ENCODE assay signal across 8 mouse cellular contexts in the genomic region with DNA sequence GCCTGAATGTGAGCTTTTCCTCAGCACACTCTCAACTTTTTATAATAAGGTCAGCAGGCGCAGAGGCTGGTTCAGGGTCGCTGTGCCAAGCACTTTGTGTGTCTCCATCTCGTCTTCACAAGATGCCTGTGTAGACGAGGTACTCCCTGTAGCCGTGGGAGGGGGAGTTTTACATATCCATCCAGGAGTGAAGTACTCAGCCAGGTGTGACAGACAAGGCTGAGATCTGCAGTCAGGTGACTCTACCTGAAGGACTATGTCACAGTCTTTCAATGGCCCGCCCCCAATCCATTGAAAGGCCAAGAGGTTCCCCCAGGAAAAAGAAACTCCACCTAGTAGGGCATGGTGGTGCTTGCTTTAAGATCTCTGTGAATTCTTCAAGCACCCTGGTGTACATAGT. TPM values are rescaled to one million over a fixed set of nuclear protein-coding genes. Genes with fewer than 3 reads are reported as not detected.
A peak's percentile ranks its signal among the peaks of the same experiment; 100 is the strongest.
DNase-seq lines count a peak whose midpoint lies in the region; ATAC-seq lines count a peak whose summit lies in the region.

No protein-coding gene starts in this region.

- no peaks in the 10 kb centered on the region for H3K27me3 ChIP-seq in lung, embryonic 15.5 days
- no peaks in the 10 kb centered on the region for H3K27me3 ChIP-seq in forebrain, embryonic 12.5 days
- no peaks in the 10 kb centered on the region for H3K27me3 ChIP-seq in limb, embryonic 13.5 days
- no peaks in the 10 kb centered on the region for H3K27me3 ChIP-seq in neural tube, embryonic 15.5 days (replicated peaks)

- DNase-seq in lung, postnatal 10 days, result no peak
- DNase-seq in layer of hippocampus, postnatal 10 days (ENCODE audit: low spot score in 2 of 2), result no peak

- no peaks in the 10 kb centered on the region for H3K36me3 ChIP-seq in lung, embryonic 15.5 days
- H3K36me3 ChIP-seq in forebrain, embryonic 12.5 days (replicated peaks), result peaks cover 3% of the 10 kb centered on the region; the same call in 1 of the 2 replicates
- peaks cover 9% of the 10 kb centered on the region for H3K36me3 ChIP-seq in limb, embryonic 13.5 days
- H3K36me3 ChIP-seq in neural tube, embryonic 15.5 days, result 0 out of 2 replicates have a peak, but pooled peaks cover 2% of the 10 kb centered on the region

- H3K27ac ChIP-seq in lung, embryonic 15.5 days, result peak overlapping the region; percentile 58
- H3K27ac ChIP-seq in forebrain, embryonic 12.5 days, result no peak overlapping the region
- no peak overlapping the region for H3K27ac ChIP-seq in limb, embryonic 13.5 days
- no peak overlapping the region for H3K27ac ChIP-seq in neural tube, embryonic 15.5 days (replicated peaks)

- no peak for ATAC-seq in lung, embryonic 15.5 days (ENCODE audit: borderline replicate concordance, extremely low read depth, low FRiP score, low TSS enrichment)
- ATAC-seq in forebrain, embryonic 12.5 days (ENCODE audit: low FRiP score), result no peak
- no peak for ATAC-seq in limb, embryonic 13.5 days (ENCODE audit: low FRiP score, low read depth)
- no peak for ATAC-seq in neural tube, embryonic 15.5 days (ENCODE audit: low FRiP score)
- no peak for ATAC-seq in megakaryocyte-erythroid progenitor cell, adult 5-6 weeks (replicated peaks; ENCODE audit: low FRiP score, low TSS enrichment, poor library complexity, severe bottlenecking)
- no peak for ATAC-seq in erythroid progenitor cell, adult 5-6 weeks (replicated peaks; ENCODE audit: low FRiP score, poor library complexity, severe bottlenecking)

- peak overlapping the region; percentile 63 for H3K9ac ChIP-seq in lung, embryonic 15.5 days
- H3K9ac ChIP-seq in forebrain, embryonic 12.5 days, result no peak overlapping the region
- H3K9ac ChIP-seq in limb, embryonic 13.5 days, result peak overlapping the region; percentile 74
- H3K9ac ChIP-seq in neural tube, embryonic 15.5 days (replicated peaks), result peak overlapping the region; percentile 44

- H3K9me3 ChIP-seq in lung, embryonic 15.5 days, result no peaks in the 10 kb centered on the region
- no peaks in the 10 kb centered on the region for H3K9me3 ChIP-seq in forebrain, embryonic 12.5 days
- no peaks in the 10 kb centered on the region for H3K9me3 ChIP-seq in limb, embryonic 13.5 days
- H3K9me3 ChIP-seq in neural tube, embryonic 15.5 days (replicated peaks), result no peaks in the 10 kb centered on the region

- peak overlapping the region; percentile 57 for H3K4me2 ChIP-seq in lung, embryonic 15.5 days
- peak overlapping the region; percentile 54 for H3K4me2 ChIP-seq in forebrain, embryonic 12.5 days
- peak overlapping the region; percentile 66 for H3K4me2 ChIP-seq in limb, embryonic 13.5 days (replicated peaks)
- peak overlapping the region; percentile 51 for H3K4me2 ChIP-seq in neural tube, embryonic 15.5 days

- peaks cover 6% of the 10 kb centered on the region; the same call in 1 of the 2 replicates for H3K4me1 ChIP-seq in lung, embryonic 15.5 days
- H3K4me1 ChIP-seq in forebrain, embryonic 12.5 days, result peaks cover 12% of the 10 kb centered on the region
- H3K4me1 ChIP-seq in limb, embryonic 13.5 days, result peaks cover 5% of the 10 kb centered on the region
- H3K4me1 ChIP-seq in neural tube, embryonic 15.5 days, result peaks cover 22% of the 10 kb centered on the region

- peak overlapping the region; percentile 60 for H3K4me3 ChIP-seq in lung, embryonic 15.5 days
- H3K4me3 ChIP-seq in forebrain, embryonic 12.5 days (replicated peaks), result no peak overlapping the region
- peak overlapping the region; percentile 62 for H3K4me3 ChIP-seq in limb, embryonic 13.5 days
- no peak overlapping the region; the same call in 1 of the 2 replicates for H3K4me3 ChIP-seq in neural tube, embryonic 15.5 days (replicated peaks)

- 56% methylated on average over 6 of the region's 6 CpGs for WGBS in lung, embryonic 15.5 days
- 77% methylated on average over 6 of the region's 6 CpGs for WGBS in forebrain, embryonic 12.5 days
- 71% methylated on average over 6 of the region's 6 CpGs for WGBS in limb, embryonic 13.5 days
- 75% methylated on average over 6 of the region's 6 CpGs for WGBS in neural tube, embryonic 15.5 days

RNA-seq across cellular contexts. Expression of a gene that starts 4.8 kb away (rescaled TPM):
- polyA plus RNA-seq in lung, embryonic 15.5 days (2015; fragmentation: Nextera tagmentation; extraction: Ambion mirVana), result 103 and 115 TPM in 2 replicates
- 50.9 and 61.3 TPM in 2 replicates for polyA plus RNA-seq in forebrain, embryonic 12.5 days (2016; fragmentation: Nextera tagmentation; extraction: Ambion mirVana)
- polyA plus RNA-seq in limb, embryonic 13.5 days (2015; fragmentation: Nextera tagmentation; extraction: Ambion mirVana), result 96.0 and 97.8 TPM in 2 replicates
- 125 and 158 TPM in 2 replicates for polyA plus RNA-seq in neural tube, embryonic 15.5 days (2015; fragmentation: Nextera tagmentation; extraction: Ambion mirVana)
- total RNA-seq in megakaryocyte-erythroid progenitor cell, adult 5-6 weeks (2014; fragmentation: Nextera tagmentation), result 62.2 and 87.6 TPM in 2 replicates
- total RNA-seq in megakaryocyte-erythroid progenitor cell, adult 5-6 weeks (2017), result 20.3 and 35.5 TPM in 2 replicates
- total RNA-seq in layer of hippocampus, postnatal 10 days (2021), result 10 to 100 TPM; 74.6 to 89.2 TPM
- 26.4 and 47.6 TPM in 2 replicates for total RNA-seq in erythroid progenitor cell, adult 5-6 weeks (2015; ENCODE audit: low replicate concordance)
- 21.2 and 34.5 TPM in 2 replicates for total RNA-seq in erythroid progenitor cell, adult 5-6 weeks (2017; ENCODE audit: low replicate concordance)

RNA-seq across cellular contexts. Expression of a gene that starts 12.6 kb away (rescaled TPM):
- polyA plus RNA-seq in lung, embryonic 15.5 days (2015; fragmentation: Nextera tagmentation; extraction: Ambion mirVana), result 21.5 and 22.7 TPM in 2 replicates
- polyA plus RNA-seq in forebrain, embryonic 12.5 days (2016; fragmentation: Nextera tagmentation; extraction: Ambion mirVana), result 36.8 and 39.3 TPM in 2 replicates
- polyA plus RNA-seq in limb, embryonic 13.5 days (2015; fragmentation: Nextera tagmentation; extraction: Ambion mirVana), result 20.7 and 21.5 TPM in 2 replicates
- 29.8 and 30.6 TPM in 2 replicates for polyA plus RNA-seq in neural tube, embryonic 15.5 days (2015; fragmentation: Nextera tagmentation; extraction: Ambion mirVana)
- total RNA-seq in megakaryocyte-erythroid progenitor cell, adult 5-6 weeks (2014; fragmentation: Nextera tagmentation), result 13.5 TPM in 2 replicates
- total RNA-seq in megakaryocyte-erythroid progenitor cell, adult 5-6 weeks (2017), result 9.8 and 15.5 TPM in 2 replicates
- 10 to 100 TPM; 12.1 to 12.8 TPM for total RNA-seq in layer of hippocampus, postnatal 10 days (2021)
- 20.5 and 34.4 TPM in 2 replicates for total RNA-seq in erythroid progenitor cell, adult 5-6 weeks (2015; ENCODE audit: low replicate concordance)
- 15.7 and 22.9 TPM in 2 replicates for total RNA-seq in erythroid progenitor cell, adult 5-6 weeks (2017; ENCODE audit: low replicate concordance)

Comparison
In these comparisons a context has a peak if more than half of its experiments do, and no peak if none do; other contexts are left out.
1. H3K4me3 ChIP-seq: peak in lung, embryonic 15.5 days (single experiment) and limb, embryonic 13.5 days (single experiment); none in forebrain, embryonic 12.5 days (single experiment) and neural tube, embryonic 15.5 days (single experiment).
2. Peak in every context shown above with its lines, with median percentiles within 50 percentile points of each other: H3K4me2 ChIP-seq.